Mouse (Mus musculus): Measurements from ENCODE around the gene Rinl. TPM values are rescaled to one million over a fixed set of nuclear protein-coding genes. Genes with fewer than 3 reads are reported as not detected.
A peak's percentile ranks its signal among the peaks of the same experiment; 100 is the strongest.

Rinl gene
- total RNA-seq, 4 experiments from 2014 or later, result 1.9 to 4.4 (median 2.8) TPM

DNA sequence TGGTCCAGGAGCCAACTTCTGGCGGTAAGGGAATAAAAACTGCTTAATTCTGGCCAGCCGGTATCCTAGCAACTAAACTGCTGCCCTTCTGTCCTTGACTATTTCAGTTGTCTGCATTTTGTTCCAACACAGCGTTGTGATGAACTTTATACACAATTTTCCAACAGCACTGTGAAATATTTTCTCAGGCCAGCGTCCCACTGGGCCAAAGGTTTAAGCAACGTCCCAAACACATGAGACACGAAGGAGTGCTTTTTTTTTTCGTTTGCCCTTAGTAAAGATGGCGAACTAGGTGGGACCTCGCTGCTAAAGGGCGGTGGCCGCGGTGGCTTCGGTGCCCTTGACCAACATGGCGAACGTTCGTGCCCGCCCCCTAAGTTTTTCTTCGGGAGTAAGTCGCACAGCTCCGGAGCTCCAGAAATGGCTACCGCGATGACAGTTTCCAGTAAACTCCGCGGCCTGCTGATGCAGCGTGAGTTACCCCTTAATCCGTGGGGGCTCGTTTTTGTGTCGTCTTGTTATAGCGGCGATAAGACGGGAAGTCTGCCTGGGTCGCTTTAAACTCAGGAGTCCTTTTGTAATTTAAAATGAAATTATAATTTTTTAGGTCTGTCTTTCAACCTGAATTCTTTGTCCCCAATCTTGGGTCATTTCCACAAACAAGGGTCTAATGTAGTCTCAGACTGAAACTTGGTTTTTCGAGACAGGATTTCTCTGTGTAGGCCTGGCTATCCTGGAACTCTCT is 36.3 kb downstream of the Rinl start, which contains the start of gene Ech1:
TSS of gene Ech1 (plus strand) at position 277 of the 745 bp plus-strand sequence.
- peak; percentile 91 for DNase-seq

DNA sequence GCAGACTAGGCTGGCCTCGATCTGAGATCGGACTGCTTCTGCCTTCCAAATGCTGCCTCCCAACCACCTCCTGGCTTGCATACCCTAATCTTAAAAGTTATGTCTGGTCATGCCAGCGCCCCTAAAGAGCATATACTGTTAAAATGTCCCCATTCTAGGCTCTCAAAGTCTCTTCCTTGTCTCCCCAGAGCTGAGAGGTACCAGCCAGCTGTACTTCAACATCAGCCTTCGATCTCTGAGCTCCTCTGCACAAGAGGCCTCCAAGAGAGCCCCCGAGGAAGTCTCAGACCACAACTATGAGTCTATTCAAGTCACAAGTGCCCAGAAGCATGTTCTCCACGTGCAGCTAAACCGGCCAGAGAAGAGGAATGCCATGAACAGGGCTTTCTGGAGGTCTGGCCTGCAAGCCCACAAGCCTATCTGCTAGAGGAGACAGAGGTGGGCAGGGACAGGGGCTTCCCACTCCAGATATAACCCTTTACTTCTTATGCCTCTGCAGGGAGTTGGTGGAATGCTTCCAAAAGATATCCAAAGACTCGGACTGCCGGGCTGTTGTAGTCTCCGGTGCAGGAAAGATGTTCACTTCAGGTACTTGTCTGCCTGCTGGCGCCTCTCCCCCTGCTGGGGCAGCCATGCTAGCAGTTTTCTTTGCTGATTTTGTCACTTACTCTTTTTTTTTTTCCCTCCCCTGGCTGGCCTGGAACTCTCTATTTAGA is 37.1 kb downstream of the Rinl start:
- no peak for DNase-seq

DNA sequence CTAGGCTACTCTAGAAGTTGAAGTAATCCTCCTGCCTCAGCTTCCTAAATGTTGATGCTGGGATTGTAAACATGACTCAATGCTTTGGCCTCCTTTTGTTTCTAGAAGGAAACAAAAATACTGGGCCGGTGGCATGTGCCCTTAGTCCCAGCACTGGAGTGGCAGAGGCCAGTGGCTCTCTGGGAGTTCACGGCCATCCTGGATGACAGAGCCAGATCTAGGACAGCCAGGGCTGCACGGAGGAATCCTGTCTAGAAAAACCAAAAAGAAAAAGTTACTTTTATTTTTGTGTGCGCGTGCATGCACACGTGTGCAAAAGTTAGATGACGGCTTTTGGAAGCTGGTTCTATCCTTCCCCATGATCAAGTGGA is 37.6 kb downstream of the Rinl start:
- no peak for DNase-seq

DNA sequence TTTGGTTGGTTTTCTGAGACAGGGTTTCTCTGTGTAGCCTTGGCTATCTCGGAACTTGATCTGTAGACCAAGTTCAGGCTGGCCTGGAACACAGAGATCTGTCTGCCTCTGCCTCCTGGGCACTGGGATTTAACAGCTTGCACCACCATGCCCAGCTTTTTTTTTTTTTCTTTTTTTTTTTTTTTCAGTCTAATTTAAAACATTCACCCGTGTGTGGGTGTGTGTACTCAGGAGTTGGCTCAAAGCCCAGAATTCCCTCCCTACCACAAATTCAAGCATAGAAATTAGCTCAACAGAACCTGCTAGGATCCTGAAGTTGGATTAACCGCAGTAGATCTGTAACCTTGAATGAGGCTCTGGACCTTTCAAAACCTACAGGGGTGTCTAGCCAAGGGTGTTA is 38.6 kb downstream of the Rinl start:
- DNase-seq, result peak; percentile 24

DNA sequence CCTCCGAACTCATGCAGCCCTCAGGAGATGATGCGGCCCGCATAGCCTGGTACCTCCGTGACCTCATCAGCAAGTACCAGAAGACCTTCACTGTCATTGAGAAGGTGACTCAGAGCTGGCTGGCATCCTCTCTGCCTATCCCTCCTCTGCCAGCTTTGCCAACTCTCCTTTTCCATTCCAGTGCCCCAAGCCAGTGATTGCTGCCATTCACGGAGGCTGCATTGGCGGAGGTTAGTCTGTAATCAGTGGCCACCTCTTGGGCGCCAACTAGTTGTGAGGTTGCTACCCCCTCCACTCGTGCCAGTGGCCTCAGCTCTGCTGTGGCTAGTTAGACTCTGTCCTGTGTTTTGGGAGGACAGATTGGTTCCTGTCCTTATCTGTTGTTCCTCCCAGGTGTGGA is 41.1 kb downstream of the Rinl start:
- DNase-seq, result peak; percentile 81

DNA sequence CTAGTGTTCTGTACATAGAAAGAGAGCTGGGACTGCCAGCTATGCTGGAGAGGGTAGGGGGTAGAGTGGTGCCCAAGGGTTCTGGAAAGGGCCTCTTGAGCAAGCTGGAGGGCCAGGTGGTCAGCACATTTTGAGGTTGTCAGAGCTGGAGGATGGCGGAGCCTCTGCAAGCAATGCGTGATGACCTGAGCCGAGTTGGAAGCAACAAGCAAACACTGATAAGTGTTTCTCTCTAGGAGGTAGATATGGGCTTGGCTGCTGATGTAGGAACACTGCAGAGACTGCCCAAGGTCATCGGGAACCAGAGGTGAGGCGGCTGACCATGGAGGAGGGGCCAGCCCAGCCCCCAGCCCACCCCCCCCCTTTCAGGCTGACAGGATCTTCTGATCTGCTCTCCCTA is 42.2 kb downstream of the Rinl start:
- DNase-seq, result no peak

DNA sequence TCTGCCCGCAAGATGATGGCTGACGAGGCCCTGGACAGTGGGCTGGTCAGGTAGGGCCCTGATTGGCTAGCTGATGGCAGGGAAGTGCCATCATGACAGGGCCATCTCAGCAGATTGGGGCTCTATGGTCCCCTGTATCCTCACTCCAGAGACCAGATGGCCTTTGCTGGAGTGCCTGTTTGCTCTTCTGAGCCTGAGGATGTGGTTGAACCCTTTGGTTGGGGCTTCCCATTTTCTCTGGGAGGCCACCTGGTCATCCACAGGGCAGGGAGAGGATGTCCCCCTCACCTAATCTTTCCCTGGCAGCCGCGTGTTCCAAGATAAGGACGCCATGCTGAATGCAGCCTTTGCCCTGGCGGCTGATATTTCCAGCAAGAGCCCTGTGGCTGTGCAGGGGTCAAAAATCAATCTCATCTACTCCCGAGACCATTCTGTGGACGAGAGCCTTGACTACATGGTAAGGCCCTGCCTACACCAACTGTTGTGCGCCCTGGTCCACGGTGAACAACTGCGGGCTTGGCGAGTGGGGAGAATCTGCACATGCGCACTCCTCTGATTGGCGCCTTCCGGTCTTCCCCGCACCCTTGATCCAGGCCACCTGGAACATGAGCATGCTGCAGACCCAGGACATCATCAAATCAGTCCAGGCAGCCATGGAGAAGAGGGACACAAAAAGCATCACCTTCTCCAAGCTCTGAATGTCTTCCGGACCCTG is 42.8 kb downstream of the Rinl start:
- no peak for DNase-seq

DNA sequence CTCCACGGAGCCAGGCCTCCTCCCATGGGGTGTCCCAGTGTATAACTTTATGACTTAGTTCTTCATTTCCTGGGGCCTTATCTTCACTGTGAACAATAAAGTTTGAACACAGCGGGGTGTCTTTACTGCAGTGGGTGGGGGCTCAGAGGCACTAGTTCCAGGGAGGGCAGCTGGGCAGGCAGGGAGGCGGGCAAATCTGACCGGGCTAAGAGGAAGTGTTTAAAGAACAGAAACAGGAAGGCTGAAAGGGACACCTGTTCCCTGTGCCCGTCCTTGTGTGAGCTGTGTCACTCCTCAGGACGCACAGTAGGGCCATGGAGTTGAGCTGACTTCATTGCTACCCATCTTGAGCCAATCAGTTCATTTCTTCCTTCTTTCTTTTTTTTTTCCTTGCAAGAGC is 43.4 kb downstream of the Rinl start:
- no peak for DNase-seq

DNA sequence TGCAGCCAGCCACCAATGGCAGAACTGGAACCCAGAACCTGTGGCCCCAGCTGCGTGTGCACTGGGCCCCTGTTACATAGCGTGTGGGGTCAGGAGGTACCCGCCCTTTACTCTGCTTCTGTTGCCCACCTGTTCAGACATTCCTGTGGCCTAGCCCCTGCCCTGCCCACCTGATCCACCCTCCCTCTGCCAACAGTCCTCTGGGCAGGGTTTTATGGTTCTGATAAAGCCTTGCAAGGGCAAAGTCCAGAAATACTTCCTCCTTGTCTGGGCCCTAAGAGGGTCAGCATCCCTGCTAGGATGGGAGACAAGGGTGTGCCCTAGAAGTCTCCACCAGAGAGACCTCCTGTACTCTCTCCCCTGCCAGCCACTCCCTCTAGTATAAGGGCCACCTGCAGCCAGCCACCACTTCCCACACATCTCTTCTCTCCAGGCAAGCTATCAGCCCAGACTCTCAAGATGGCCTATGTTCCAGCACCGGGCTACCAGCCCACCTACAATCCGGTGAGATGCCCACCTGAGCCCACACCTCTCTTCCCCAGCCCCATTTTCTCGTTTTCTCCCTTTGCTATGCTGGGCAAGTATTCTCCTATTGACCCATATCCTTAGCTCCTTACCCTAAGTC is 45.1 kb downstream of the Rinl start, which contains the start of gene Lgals4:
TSS of gene Lgals4 (plus strand) at position 132 of the 625 bp plus-strand sequence.
- no peak for DNase-seq

DNA sequence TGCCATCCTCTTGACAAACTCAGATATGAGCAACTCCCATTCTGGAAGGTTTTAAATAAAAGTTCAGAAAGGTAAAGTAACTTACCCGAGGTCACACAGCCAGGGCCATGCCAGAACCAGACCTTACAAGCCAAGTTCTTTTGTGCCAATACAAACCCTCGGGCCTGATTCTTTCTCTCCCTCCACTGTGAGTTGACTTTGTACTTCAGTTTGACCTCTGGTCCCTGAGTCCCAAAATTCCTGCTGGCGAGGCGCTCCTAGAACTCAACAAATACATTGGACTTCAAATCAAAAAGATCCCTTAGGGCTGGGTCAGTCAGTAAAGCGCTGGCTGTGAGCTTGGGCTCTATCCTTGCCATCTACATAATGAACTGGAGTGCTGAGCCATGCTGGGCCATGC is 48.2 kb downstream of the Rinl start:
- no peak for DNase-seq

DNA sequence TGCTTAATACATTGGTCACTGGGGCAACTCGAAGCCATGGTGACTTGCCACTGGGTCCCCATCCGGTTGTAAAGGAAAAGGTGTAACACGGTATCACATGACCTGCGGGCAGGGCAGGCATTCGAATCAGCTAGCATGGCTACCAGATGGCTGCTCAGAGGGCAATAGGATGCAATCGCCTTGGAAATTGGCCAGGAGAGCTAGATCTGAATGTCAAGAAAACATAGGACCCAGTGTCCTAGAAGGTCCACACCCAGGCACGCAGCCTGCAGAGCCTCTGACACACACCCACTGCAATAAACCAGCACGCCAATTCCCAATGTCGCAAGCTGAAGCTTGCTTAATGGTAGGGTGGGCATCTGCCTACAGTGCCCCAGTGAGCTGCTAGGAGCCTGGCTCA is 49.6 kb downstream of the Rinl start:
- DNase-seq, result no peak

DNA sequence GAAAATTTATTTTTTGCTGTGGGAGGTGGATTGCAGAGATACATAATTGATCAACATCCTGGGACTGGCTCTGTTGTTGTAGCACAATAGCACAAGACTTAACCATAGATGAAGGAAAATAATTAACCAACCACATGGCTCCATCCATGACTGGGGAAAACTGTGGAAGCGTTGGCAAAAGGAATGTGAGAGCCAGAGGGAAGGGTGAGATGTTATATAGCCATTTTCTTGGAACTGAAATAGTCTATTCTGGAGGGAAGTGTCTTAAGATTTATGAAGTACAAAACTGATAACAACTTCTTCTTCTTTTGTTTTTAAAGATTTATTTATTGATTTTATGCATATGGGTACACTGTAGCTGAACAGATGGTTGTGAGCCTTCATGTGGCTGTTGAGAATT is 58.5 kb downstream of the Rinl start:
- no peak for DNase-seq

Other genes starting within 250 kb of the Rinl start
- gene Sycn, start 248.1 kb upstream of the Rinl start, total RNA-seq (2022), result not detected
- gene Nccrp1, start 241.7 kb upstream of the Rinl start, total RNA-seq (2022), result not detected
- gene Samd4b, start 190.8 kb upstream of the Rinl start, total RNA-seq (2022), result 10 to 100 TPM; 62.4 to 83.9 (median 73.4) TPM
- gene Pak4, start 190.8 kb upstream of the Rinl start, total RNA-seq (2022), result 10 to 100 TPM; 28.5 to 37.2 (median 34.0) TPM
- gene Acp7, start 157.6 kb upstream of the Rinl start, total RNA-seq (2022), result not detected
- 1 to 10 TPM; 2.5 to 3.4 (median 3.1) TPM for gene Fbxo27, start 96.1 kb upstream of the Rinl start, total RNA-seq (2022)
- 1 to 10 TPM; 4.5 to 9.9 (median 6.9) TPM for gene Fbxo17, start 72.2 kb upstream of the Rinl start, total RNA-seq (2022)
- gene Mrps12, start 47.1 kb upstream of the Rinl start, total RNA-seq (2022), result 10 to 100 TPM; 76.5 to 92.2 (median 83.3) TPM
- 10 to 100 TPM; 18.0 to 26.2 (median 20.3) TPM for gene Sars2, start 47.0 kb upstream of the Rinl start, total RNA-seq (2022)
- not detected for gene Ccer2, start 32.8 kb upstream of the Rinl start, total RNA-seq (2022)
- gene Sirt2, start 22.2 kb upstream of the Rinl start, total RNA-seq (2022), result 10 to 100 TPM; 73.9 to 96.2 (median 84.3) TPM
- 10 to 100 TPM; 32.0 to 52.2 (median 39.6) TPM for gene Nfkbib, start 21.5 kb upstream of the Rinl start, total RNA-seq (2022)
- gene Hnrnpl, start 19.6 kb downstream of the Rinl start, total RNA-seq (2022), result 100 to 1,000 TPM; 331 to 473 (median 439) TPM
- 100 to 1,000 TPM; 402 to 476 (median 431) TPM for gene Ech1, start 36.2 kb downstream of the Rinl start, total RNA-seq (2022)
- 10 to 100 TPM in 2 of 4 experiments, 1 to 10 TPM in 2; 6.6 to 34.6 (median 18.8) TPM for gene Lgals4, start 44.9 kb downstream of the Rinl start, total RNA-seq (2022)
- gene Lgals7, start 74.9 kb downstream of the Rinl start, total RNA-seq (2022), result 1 to 10 TPM in 1 of 4 experiments, not detected in 3; 1.2 TPM
- under 1 TPM in 3 of 4 experiments, not detected in 1; 0.12 to 0.16 (median 0.15) TPM for gene Capn12, start 92.5 kb downstream of the Rinl start, total RNA-seq (2022)
- gene Actn4, start 173.4 kb downstream of the Rinl start, total RNA-seq (2022), result 100 to 1,000 TPM; 184 to 285 (median 233) TPM
- 100 to 1,000 TPM; 232 to 255 (median 240) TPM for gene Eif3k, start 192.9 kb downstream of the Rinl start, total RNA-seq (2022)
- 1 to 10 TPM; 1.4 to 3.9 (median 1.8) TPM for gene Map4k1, start 193.1 kb downstream of the Rinl start, total RNA-seq (2022)